Mouse (Mus musculus) midbrain, embryonic 16.5 days (tissue): ENCODE data around the gene Cdh26. TPM values are rescaled to one million over a fixed set of nuclear protein-coding genes. Genes with fewer than 3 reads are reported as not detected.

Experiments
- ATAC-seq: fragments of 200-750 bp; cut with Nextera tagmentation; 2 replicates; pipeline ENCODE4 v1.8.0; 2017; ENCODE audit warnings: moderate TSS enrichment
- H3K27ac ChIP-seq: fragments of 300-500 bp; sonication (generic); 2 replicates; pipeline ENCODE4 v1.5.1; 2014; ENCODE audit warnings: mild to moderate bottlenecking, low read length, mixed read lengths
- H3K27me3 ChIP-seq: fragments of 300-500 bp; sonication (generic); 2 replicates; pipeline ENCODE4 v1.6.1; 2014; ENCODE audit warnings: low read depth, low read length, mixed read lengths; ENCODE audit not compliant: control insufficient read depth, insufficient read depth
- H3K36me3 ChIP-seq: fragments of 300-500 bp; sonication (generic); 2 replicates; pipeline ENCODE4 v1.6.1; 2014; ENCODE audit warnings: mild to moderate bottlenecking, low read length, moderate library complexity, mixed read lengths; ENCODE audit not compliant: control insufficient read depth, insufficient read depth
- H3K4me1 ChIP-seq: fragments of 300-500 bp; sonication (generic); 2 replicates; pipeline ENCODE4 v1.6.1; 2014; ENCODE audit warnings: mild to moderate bottlenecking, low read length, mixed read lengths; ENCODE audit not compliant: control insufficient read depth, insufficient read depth
- H3K4me2 ChIP-seq: fragments of 300-500 bp; sonication (generic); 2 replicates; pipeline ENCODE4 v1.6.1; 2014; ENCODE audit warnings: mild to moderate bottlenecking, low read length, mixed read lengths
- H3K4me3 ChIP-seq: fragments of 300-500 bp; sonication (generic); 2 replicates; pipeline ENCODE4 v1.5.1; 2014; ENCODE audit warnings: low read depth, mild to moderate bottlenecking, low read length, moderate library complexity, mixed read lengths
- H3K9ac ChIP-seq: fragments of 300-500 bp; sonication (generic); 2 replicates; pipeline ENCODE4 v1.6.1; 2014; ENCODE audit warnings: low read depth, low read length, mixed read lengths
- H3K9me3 ChIP-seq: fragments of 300-500 bp; sonication (generic); replicated peaks from 2 replicates; pipeline ENCODE4 v1.6.1; 2014; ENCODE audit warnings: mild to moderate bottlenecking, low read length, mixed read lengths; ENCODE audit not compliant: control insufficient read depth, poor library complexity, severe bottlenecking
- WGBS: fragments of 180-500 bp; shearing (Covaris S2); extraction: QIAGEN DNeasy Blood & Tissue Kit; methylation state at CpG from one replicate; pipeline ENCODE4 v1.1.7; 2014; 5-methylcytosine and 5-hydroxymethylcytosine counted together
- polyA plus RNA-seq: library from polyadenylated mRNA; unstranded; fragments of >200 nt; fragmentation: Nextera tagmentation; extraction: Ambion mirVana; gene quantifications from 2 replicates; pipeline ENCODE4 v1.2.1, GENCODE M21; 2015

The Cdh26 gene
- polyA plus RNA-seq, 1 experiment from 2014 or later = 0.20 TPM

- H3K4me3 ChIP-seq = no peak overlapping the region
- H3K9ac ChIP-seq = no peak overlapping the region
- 44% methylated on average over 10 of the region's 10 CpGs for WGBS
- H3K36me3 ChIP-seq = no peaks in the 10 kb centered on the region
- H3K27me3 ChIP-seq = no peaks in the 10 kb centered on the region
- H3K9me3 ChIP-seq = no peaks in the 10 kb centered on the region; the same call in 1 of the 2 replicates
- ATAC-seq = no peak
- no peak overlapping the region for H3K27ac ChIP-seq
- 0 out of 2 replicates have a peak, but pooled peaks cover 4% of the 10 kb centered on the region for H3K4me1 ChIP-seq
- H3K4me2 ChIP-seq = no peak overlapping the region
Measured at GRCm38 (mm10) chr2:178483462-178483861, 53.1 kb downstream of the Cdh26 start.

GRCm38 (mm10) chr2:178488276-178488675 lies 57.9 kb downstream of the Cdh26 start:
- no peak for ATAC-seq
- no peaks in the 10 kb centered on the region for H3K4me1 ChIP-seq
- WGBS = 81% methylated on average over 4 of the region's 4 CpGs

GRCm38 (mm10) chr2:178490245-178490920 lies 60.1 kb downstream of the Cdh26 start:
- 66% methylated on average over 9 of the region's 9 CpGs for whole genome bisulfite sequencing
- Histone ChIP-seq H3K36me3 (no peaks in the 10 kb centered on the region), H3K9me3 (no peaks in the 10 kb centered on the region; the same call in 1 of the 2 replicates), H3K4me2 (no peak overlapping the region), H3K27me3 (no peaks in the 10 kb centered on the region), H3K9ac (no peak overlapping the region), H3K27ac (no peak overlapping the region), H3K4me1 (no peaks in the 10 kb centered on the region), H3K4me3 (no peak overlapping the region)
- peak; percentile 51; the same call in 1 of the 2 replicates for ATAC-seq

More at GRCm38 (mm10) chr2:178488276-178488675, 57.9 kb downstream of the Cdh26 start:
- H3K36me3 ChIP-seq = no peaks in the 10 kb centered on the region
- no peaks in the 10 kb centered on the region; the same call in 1 of the 2 replicates for H3K9me3 ChIP-seq
- H3K27me3 ChIP-seq = no peaks in the 10 kb centered on the region
- H3K4me2 ChIP-seq = no peak overlapping the region
- no peak overlapping the region for H3K27ac ChIP-seq
- H3K9ac ChIP-seq = no peak overlapping the region
- no peak overlapping the region for H3K4me3 ChIP-seq

GRCm38 (mm10) chr2:178494066-178494465 lies 63.7 kb downstream of the Cdh26 start:
- no peak for ATAC-seq
- 74% methylated on average over 11 of the region's 11 CpGs for WGBS
- Histone ChIP-seq H3K27me3 (no peaks in the 10 kb centered on the region), H3K4me2 (no peak overlapping the region), H3K4me1 (0 out of 2 replicates have a peak, but pooled peaks cover 3% of the 10 kb centered on the region), H3K4me3 (no peak overlapping the region), H3K9ac (0 out of 2 replicates have a peak overlapping the region, but pooled peaks have one; percentile 8), H3K27ac (no peak overlapping the region), H3K9me3 (no peaks in the 10 kb centered on the region), H3K36me3 (no peaks in the 10 kb centered on the region)

GRCm38 (mm10) chr2:178495816-178496215 lies 65.5 kb downstream of the Cdh26 start:
- Histone ChIP-seq H3K27me3 (no peaks in the 10 kb centered on the region), H3K4me3 (no peak overlapping the region), H3K4me2 (no peak overlapping the region), H3K4me1 (0 out of 2 replicates have a peak, but pooled peaks cover 3% of the 10 kb centered on the region), H3K9me3 (no peaks in the 10 kb centered on the region), H3K36me3 (no peaks in the 10 kb centered on the region), H3K27ac (no peak overlapping the region), H3K9ac (no peak overlapping the region)
- no peak for ATAC-seq
- 93% methylated on average over 2 of the region's 2 CpGs for WGBS

GRCm38 (mm10) chr2:178497900-178498299 lies 67.6 kb downstream of the Cdh26 start:
- 0 out of 2 replicates have a peak, but pooled peaks cover 3% of the 10 kb centered on the region for H3K4me1 ChIP-seq
- H3K9ac ChIP-seq = no peak overlapping the region
- no peak overlapping the region for H3K4me3 ChIP-seq
- no peak overlapping the region for H3K27ac ChIP-seq
- no peaks in the 10 kb centered on the region for H3K27me3 ChIP-seq
- no peaks in the 10 kb centered on the region for H3K9me3 ChIP-seq
- ATAC-seq = no peak
- 64% methylated on average over 1 of the region's 1 CpGs for WGBS
- no peaks in the 10 kb centered on the region for H3K36me3 ChIP-seq
- no peak overlapping the region for H3K4me2 ChIP-seq

GRCm38 (mm10) chr2:178498409-178498808 lies 68.1 kb downstream of the Cdh26 start:
- Histone ChIP-seq H3K36me3 (no peaks in the 10 kb centered on the region), H3K9me3 (no peaks in the 10 kb centered on the region), H3K27ac (no peak overlapping the region), H3K4me1 (0 out of 2 replicates have a peak, but pooled peaks cover 3% of the 10 kb centered on the region), H3K4me2 (no peak overlapping the region), H3K4me3 (no peak overlapping the region), H3K9ac (no peak overlapping the region), H3K27me3 (no peaks in the 10 kb centered on the region)
- 55% methylated on average over 5 of the region's 5 CpGs for WGBS
- ATAC-seq = no peak; the same call in 1 of the 2 replicates

- Histone ChIP-seq H3K27me3 (no peaks in the 10 kb centered on the region), H3K27ac (no peak overlapping the region), H3K4me1 (peaks cover 3% of the 10 kb centered on the region; the same call in 1 of the 2 replicates), H3K4me3 (no peak overlapping the region), H3K4me2 (no peak overlapping the region), H3K9me3 (no peaks in the 10 kb centered on the region), H3K9ac (no peak overlapping the region), H3K36me3 (no peaks in the 10 kb centered on the region)
- WGBS = 47% methylated on average over 10 of the region's 10 CpGs
- ATAC-seq = no peak
Measured at GRCm38 (mm10) chr2:178502469-178502868, 72.1 kb downstream of the Cdh26 start.

- Histone ChIP-seq H3K36me3 (no peaks in the 10 kb centered on the region), H3K9ac (no peak overlapping the region), H3K27ac (no peak overlapping the region), H3K9me3 (no peaks in the 10 kb centered on the region), H3K4me3 (no peak overlapping the region), H3K27me3 (no peaks in the 10 kb centered on the region), H3K4me1 (peaks cover 4% of the 10 kb centered on the region; the same call in 1 of the 2 replicates), H3K4me2 (no peak overlapping the region)
- no peak for ATAC-seq
- 85% methylated on average over 12 of the region's 12 CpGs for WGBS
Measured at GRCm38 (mm10) chr2:178506056-178506455, 75.7 kb downstream of the Cdh26 start.
